Mouse (Mus musculus) C2C12 (cell line): Measurements from ENCODE around the gene 2010111I01Rik.

ENCODE experiments used
- CEBPB ChIP-seq: IDR thresholded peaks from one replicate; pipeline ENCODE4 v1.6.1; 2011; ENCODE audit warnings: low read depth, mild to moderate bottlenecking, control low read depth, moderate library complexity
- CTCF ChIP-seq: IDR thresholded peaks from one replicate; pipeline ENCODE4 v1.5.1; 2011; ENCODE audit not compliant: control insufficient read depth, insufficient read depth, insufficient read length
- MYOD1 ChIP-seq: IDR thresholded peaks from one replicate; pipeline ENCODE4 v1.6.1; 2011; ENCODE audit warnings: low read depth; ENCODE audit not compliant: control insufficient read depth, insufficient read length
- MYOG ChIP-seq: IDR thresholded peaks from one replicate; pipeline ENCODE4 v1.6.1; 2011; ENCODE audit not compliant: control insufficient read depth, insufficient read length; ENCODE audit errors: extremely low read depth
- USF1 ChIP-seq: IDR thresholded peaks from one replicate; pipeline ENCODE4 v1.6.1; 2011; ENCODE audit warnings: low read depth, mild to moderate bottlenecking, control low read depth, moderate library complexity

DNA sequence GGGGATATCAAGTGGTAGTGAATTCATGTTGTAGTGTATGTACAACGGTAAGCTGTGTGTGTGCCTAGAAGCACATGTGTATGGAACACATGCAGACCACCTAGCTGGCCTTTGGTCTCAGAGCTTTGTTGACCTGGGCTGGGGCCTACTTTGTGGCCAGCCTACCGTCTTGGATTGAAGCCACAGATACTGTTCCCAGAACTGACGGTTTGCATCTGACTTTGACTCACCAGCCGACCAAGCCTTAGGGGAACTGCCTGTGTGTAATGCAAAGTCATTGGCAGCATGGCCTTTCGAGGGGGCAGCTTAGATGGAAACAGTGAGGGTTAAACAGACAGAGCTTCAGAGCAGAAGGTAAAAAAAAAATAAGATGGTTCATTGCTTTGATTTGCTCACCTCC lies 288.5 kb downstream of the 2010111I01Rik start:
- TF ChIP-seq CTCF (no peak), MYOG (no peak), CEBPB (no peak), USF1 (no peak), MYOD1 (no peak)
